Mouse (Mus musculus): ENCODE results near the gene Ccl1.
A peak's percentile ranks its signal among the peaks of the same experiment; 100 is the strongest.

The Ccl1 gene

DNA sequence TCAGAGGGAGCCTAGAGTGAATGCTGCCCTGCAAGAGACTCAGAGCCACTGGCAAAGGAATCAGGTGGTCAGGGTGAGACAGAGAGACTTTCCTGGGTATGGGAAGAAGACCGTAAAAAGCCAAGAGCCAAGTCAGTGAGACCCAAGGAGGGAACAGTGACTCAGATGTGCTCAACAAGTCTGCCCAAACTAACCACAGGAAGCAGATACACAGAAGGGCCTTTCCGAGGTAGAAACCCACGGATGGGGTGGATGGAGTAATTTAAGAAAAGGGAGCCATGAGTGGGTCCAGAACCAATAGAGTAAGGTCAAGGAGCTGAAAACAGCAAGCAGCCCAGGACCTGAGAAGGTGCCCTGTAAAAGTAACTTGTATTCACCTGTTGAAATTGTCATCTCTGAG is 101.8 kb downstream of the Ccl1 start:
- DNase-seq: no peak

GRCm38 (mm10) chr11:82197774-82198173 is 107.7 kb downstream of the Ccl1 start:
- no peak for DNase-seq

GRCm38 (mm10) chr11:82194980-82195379 is 110.5 kb downstream of the Ccl1 start:
- no peak for DNase-seq

DNA sequence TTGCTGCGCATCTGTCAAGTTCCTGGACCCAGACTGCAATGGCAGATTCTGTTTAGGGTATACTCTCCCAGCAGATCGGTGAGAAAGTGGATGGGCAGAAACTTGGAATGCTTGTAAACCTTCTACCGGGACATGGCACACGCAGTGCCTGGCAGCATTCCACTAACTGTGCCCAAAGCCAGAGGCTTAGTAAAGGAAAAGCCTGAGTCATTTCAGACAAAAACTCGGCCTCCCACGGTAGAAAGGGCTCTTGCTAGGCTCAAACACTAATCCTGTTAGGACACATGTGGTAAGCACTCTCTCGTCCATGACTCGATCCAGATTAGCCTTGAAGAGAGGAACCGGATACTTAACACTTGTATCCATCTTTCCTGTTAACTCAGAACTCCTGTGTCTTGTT is 111.7 kb downstream of the Ccl1 start:
- no peak for DNase-seq

GRCm38 (mm10) chr11:82189782-82190563 is 115.5 kb downstream of the Ccl1 start:
- DNase-seq: no peak

DNA sequence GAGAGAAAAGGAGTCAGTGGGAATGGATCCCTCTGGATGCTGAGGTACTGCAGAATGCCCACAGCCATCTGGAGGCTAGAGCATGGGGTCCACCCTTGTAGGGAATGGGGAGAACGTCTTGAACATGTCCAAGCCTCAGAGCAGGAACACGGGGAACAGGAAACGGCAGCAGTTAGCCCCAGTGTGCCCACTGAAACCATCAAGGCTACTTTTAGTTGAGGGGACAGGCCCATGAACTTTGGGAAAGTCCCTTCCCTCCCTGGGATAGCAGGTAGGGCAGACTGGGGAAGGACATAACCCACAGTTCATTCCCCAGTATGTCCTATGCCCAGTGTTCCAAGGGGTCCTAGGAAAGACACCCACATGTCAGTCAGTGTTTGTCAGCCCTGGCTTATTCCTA is 119.8 kb downstream of the Ccl1 start:
- DNase-seq: no peak

GRCm38 (mm10) chr11:82183281-82183935 is 122.1 kb downstream of the Ccl1 start:
- DNase-seq: no peak

GRCm38 (mm10) chr11:82182401-82182800 is 123.1 kb downstream of the Ccl1 start:
- DNase-seq: no peak

GRCm38 (mm10) chr11:82181331-82181730 is 124.2 kb downstream of the Ccl1 start:
- DNase-seq: no peak

DNA sequence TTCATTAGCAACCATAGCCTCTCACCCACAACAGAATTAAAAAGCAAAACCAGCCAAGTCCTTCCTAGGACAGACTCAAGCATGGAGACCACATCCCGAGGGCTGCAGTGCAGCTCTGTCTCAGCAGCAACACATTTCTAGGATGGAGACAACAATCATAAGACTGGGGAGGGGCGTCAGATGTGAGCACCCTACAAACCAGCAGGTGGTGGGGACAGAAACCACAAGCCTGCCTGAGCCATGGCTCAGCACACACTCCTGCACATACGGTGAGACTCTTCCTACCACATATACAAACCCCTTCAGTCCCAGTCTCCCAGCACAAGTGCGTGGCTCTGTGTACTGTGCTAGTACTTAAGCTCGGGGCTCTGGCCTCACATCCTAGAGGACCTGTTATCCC is 127.3 kb downstream of the Ccl1 start:
- DNase-seq: no peak

DNA sequence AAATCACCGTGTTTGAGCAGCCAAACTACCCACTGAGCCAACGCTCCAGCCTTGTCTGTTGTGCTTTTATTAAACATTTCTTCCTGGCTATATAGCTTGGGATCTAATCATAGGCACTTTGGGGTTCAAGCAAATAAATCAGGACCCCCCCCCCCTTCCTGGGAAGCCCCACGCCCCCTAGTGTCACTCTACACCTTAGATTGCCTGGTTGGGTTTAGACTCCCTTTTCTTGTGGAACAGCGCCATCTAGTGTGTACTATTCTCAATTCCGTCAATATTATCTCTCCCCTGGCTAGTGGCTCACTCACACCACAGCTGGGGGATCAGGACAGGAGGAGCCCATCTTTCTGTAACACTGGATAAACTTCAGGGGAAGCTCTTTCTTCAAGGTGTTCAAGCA is 127.8 kb downstream of the Ccl1 start:
- DNase-seq: no peak

- peak in 1 of 2 experiments; percentile 43 for DNase-seq
Measured at GRCm38 (mm10) chr11:82174794-82175193, 130.7 kb downstream of the Ccl1 start.

- no peak for DNase-seq
Measured at GRCm38 (mm10) chr11:82173491-82173890, 132.0 kb downstream of the Ccl1 start.

DNA sequence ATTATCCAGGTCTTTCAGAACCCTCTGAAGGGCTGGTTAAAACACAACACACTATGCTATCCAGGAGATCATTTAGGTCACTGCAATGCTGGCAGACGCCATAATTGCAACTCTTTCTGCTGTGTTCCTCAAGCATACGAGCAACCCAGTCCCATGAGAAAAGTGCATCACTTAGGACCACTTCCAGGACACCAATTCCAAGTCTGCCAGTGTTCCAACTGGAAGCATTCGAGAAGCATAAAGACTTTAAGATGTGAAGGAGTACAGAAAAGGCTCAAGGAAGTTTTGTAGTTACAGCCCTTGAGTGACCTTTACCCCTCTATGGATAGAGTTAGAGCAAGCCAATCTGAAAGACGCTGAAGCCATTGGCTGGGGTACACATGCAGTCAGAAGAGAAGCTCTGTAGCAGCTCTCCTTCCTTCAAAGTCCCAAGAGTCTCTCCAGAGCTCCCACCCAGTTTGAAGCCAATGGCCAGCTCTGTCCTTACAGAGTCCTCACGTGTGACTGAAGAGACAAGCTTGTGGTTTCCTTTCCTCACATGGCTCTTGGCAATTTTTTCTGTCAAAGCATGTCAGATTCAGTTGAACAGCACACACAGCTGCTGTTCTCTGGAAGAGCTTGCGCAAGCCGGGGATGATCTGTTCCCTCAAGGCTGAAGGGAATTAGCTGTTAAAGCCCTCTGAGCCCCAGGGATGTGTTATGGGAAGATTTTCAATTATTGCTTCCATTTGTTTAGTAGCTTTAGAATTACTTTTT is 134.0 kb downstream of the Ccl1 start:
- no peak for DNase-seq

- DNase-seq: no peak
Measured at GRCm38 (mm10) chr11:82169456-82169855, 136.0 kb downstream of the Ccl1 start.

DNA sequence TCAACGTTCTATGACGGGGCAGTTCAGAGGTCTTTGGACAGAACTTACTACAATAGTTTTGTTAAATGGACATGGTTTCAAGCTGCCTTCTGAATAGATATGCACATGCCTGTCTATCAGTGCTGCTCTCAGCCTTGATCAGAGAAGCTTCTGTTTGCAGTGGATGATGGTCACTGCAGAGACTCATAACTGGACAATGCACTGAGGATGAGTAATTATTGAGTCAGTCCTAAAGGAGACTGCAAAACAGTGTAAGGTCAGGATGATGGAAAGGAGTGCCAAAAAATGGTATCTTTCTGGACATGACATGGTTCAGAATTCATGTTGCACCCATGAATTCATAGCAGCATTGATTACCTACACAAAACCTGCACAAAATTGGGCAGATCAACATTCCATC is 137.2 kb downstream of the Ccl1 start:
- DNase-seq: no peak

- DNase-seq: no peak
Measured at GRCm38 (mm10) chr11:82163285-82163684, 142.2 kb downstream of the Ccl1 start.

DNA sequence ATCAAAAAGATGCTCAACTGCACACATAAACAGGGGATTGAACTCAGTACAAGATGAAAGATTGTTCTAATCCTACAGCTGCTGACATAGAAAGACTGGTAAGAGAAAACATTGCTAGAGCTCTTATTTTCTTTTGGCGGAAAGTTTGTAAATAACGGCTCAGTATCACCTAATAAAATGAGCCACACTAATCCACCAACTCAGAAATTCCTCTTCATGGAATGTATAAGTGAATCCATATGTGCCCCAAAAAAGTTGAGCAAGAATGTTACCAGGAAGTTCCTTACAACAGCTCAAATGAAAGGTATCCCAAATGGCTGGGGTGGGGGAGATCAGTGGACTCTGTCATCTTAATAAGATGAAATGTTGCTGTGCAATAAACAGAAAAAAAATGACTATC is 146.4 kb downstream of the Ccl1 start:
- no peak for DNase-seq

- no peak for DNase-seq
Measured at GRCm38 (mm10) chr11:82139492-82140094, 165.9 kb downstream of the Ccl1 start.

- DNase-seq: no peak
Measured at GRCm38 (mm10) chr11:82136196-82136595, 169.3 kb downstream of the Ccl1 start.

GRCm38 (mm10) chr11:82132977-82133376 is 172.5 kb downstream of the Ccl1 start:
- no peak for DNase-seq
